Mouse (Mus musculus): ENCODE measurements around the gene Snx5.

The Snx5 gene

GRCm38 (mm10) chr2:144226906-144227586 is 43.7 kb downstream of the Snx5 start:
- no peak for DNase-seq

GRCm38 (mm10) chr2:144224351-144224750 is 46.4 kb downstream of the Snx5 start:
- no peak for DNase-seq

- DNase-seq, result no peak
These were observed 55.1 kb downstream of the Snx5 start for GRCm38 (mm10) chr2:144215601-144216000.

- no peak for DNase-seq
These were observed 55.5 kb downstream of the Snx5 start for GRCm38 (mm10) chr2:144215195-144215594.

DNA sequence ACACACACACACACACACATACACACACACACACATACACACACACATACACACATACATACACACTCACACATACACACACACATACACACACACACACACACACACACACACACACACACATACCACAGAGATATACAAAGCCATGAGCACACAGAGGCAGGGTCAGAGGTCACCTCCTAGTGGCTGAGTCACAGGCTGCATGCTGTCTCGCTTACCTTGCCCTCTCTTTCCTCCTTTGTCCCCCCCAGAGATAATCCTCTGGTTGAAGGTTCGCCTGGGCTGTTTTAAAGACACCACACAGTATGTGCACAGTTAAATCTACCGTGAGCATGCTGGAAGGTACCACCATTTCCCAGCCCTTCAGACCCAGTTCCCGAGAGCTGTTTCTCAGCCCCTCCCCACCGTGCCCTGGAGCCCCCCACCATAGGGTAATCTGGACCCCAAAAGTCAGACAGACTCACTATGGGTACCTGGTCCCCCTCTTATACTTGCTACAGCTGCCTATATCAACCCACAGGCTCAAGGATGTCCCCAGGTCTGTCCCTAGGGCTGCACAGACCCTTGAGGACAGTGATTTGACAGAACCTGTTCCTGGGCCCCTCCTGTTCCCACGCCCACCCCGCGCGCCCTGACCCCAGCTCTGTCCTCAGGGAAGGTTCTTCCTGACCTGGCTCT is 56.1 kb downstream of the Snx5 start:
- DNase-seq, result no peak

DNA sequence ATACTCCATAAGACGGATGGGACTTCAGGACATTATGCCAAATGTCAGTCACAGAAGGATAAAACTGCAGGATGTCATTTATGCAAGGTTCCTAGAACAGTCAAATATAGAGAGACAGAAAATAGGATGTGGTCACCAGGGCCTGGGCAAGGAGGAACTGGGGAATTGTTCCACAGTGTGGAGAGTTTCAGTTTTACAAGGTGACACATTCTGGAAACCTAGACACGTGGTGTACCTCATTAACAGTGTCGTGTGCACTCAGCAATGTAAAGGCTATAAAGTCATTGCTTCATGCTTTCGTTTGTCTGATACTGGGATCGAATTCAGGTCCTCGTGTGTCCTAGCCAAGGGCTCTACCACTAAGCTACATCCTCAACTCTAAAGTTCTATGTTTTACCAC is 56.9 kb downstream of the Snx5 start:
- no peak for DNase-seq

DNA sequence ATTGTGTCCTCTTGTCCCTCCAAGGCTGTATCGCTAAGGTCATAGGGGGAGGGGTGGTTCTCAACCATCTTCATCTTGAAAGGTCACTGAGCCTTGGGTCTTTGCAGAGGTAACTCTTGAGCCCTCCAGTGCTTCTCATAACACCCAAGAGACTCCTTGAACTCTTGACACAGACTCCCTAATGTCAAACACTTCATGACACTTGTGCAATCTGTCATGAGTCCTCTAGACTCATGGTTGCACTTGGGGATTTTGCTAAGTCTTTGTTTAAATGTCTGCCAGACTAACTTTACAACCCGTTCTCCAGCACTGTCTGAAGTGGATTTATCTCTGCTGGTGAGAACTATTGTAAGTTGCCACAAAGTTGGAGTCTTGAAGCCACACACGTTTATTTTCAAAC is 61.3 kb downstream of the Snx5 start:
- no peak for DNase-seq

GRCm38 (mm10) chr2:144207365-144207764 is 63.3 kb downstream of the Snx5 start:
- DNase-seq, result no peak

GRCm38 (mm10) chr2:144203001-144203400 is 67.7 kb downstream of the Snx5 start:
- no peak for DNase-seq

GRCm38 (mm10) chr2:144202567-144202966 is 68.1 kb downstream of the Snx5 start:
- DNase-seq, result no peak

DNA sequence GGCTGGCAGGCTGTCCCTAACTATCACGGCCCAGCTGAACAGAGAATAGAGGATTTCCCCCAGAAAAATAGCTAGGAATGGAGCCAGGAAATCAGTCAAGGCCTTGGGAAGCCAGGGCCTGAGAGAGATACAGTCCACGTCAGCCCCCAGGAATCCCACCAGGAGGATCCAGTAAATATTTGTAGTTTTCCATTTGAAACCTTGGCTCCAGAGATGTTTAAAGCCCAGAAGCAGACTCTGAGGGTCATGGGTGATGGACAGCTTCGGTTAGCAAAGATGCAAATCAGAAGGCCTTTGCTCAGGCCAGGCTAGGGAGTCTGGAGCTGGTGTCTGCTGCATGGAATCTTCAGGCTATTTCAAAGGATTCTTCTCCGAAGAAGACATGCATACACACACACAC is 68.6 kb downstream of the Snx5 start:
- DNase-seq, result no peak
